Mouse (Mus musculus) c-Kit-positive CD71-positive TER-119-positive erythroid progenitor cells, embryonic 14.5 days (primary cell): ENCODE results near the gene Olfr1302.

Experiments used
- DNase-seq: peaks from one replicate; pipeline ENCODE4 v3.0.0-alpha.2; 2013; ENCODE audit warnings: low spot score

The Olfr1302 gene

GRCm38 (mm10) chr2:111777129-111777528, at the start of gene Olfr1302:
TSS of gene Olfr1302 (plus strand) at chr2:111777429.
- DNase-seq, result no peak

DNA sequence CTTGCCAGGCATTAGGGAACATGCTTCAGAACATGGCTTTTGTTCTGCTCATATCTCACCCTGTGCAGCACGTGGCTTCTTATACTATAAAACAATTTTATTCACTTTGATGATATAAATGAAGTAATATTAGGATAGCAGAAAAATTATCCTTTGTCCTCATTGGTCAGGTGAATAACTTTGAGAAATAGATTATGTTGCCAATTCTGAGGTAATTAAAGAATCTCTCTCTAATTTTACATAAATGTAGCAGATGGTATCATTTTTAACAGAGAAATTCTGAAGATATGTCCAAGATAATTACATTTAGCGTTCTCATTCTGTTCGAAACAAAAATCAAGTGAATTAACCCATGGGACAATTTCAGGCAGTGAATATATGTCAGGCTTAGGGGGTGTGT, 26.5 kb upstream of the Olfr1302 start, which contains the start of gene Olfr1301:
Gene Olfr1301, plus strand, starts transcription at position 301 of the 400 bp plus-strand sequence.
- no peak for DNase-seq

DNA sequence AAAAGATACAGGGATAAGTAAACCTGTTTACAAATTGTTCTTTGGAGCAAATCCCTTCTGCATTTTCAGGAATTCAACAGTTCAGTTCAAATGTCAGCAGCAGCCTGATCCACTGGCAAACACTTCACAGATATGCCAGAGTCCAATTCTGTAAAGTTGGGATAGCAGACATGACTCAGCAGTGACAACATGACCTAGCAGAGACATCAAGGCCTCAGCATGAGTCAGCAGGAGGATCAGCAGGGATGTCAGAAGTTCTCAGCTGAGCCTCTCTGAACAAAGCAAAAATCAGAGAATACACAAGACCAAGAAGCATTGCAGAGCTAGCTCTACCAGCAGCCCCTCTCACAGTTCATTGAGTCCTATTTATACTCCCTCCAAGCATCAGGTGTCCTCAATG, 35.7 kb downstream of the Olfr1302 start:
- DNase-seq, result no peak

- no peak for DNase-seq
These were observed 43.0 kb downstream of the Olfr1302 start, which contains the start of gene Olfr1303 for GRCm38 (mm10) chr2:111820240-111820639. TSS of gene Olfr1303 (minus strand) at chr2:111820340.
